Mouse (Mus musculus): ENCODE measurements around the gene Rpia. TPM values are rescaled to one million over a fixed set of nuclear protein-coding genes. Genes with fewer than 3 reads are reported as not detected.

Gene Rpia
- polyA plus RNA-seq, 1 experiment from 2014 or later, result 6.1 TPM

DNA sequence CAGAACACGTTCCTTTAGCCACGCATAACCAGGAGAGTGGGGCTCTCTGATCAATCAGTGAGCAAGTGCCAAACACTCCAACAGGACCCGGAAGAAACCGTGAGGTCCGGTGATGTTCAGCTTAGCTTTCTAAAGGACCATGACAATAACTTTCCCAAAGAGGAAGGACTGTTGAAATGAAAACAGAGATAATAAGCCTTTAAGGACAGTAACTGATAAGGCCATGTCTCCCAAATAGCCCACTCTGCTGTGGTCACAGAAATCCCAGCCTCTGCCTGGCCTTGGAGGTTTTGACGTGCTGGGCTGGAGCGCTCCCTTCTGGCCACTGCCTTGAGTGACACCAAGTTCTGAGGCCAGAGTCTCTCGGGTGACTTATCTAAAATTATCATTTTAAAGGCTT is 39.7 kb downstream of the Rpia start:
- no peak for DNase-seq (ENCODE audit: low spot score)
- Histone ChIP-seq H3K27me3 (replicated peaks; ENCODE audit: control insufficient read depth, insufficient read depth, low read length) (no peaks in the 10 kb centered on the region), H3K4me2 (ENCODE audit: low read length) (no peak overlapping the region), H3K9me3 (ENCODE audit: control insufficient read depth, low read length) (no peaks in the 10 kb centered on the region), H3K36me3 (ENCODE audit: control insufficient read depth, insufficient read depth, low read length) (no peaks in the 10 kb centered on the region), H3K27ac (ENCODE audit: low read depth) (no peak overlapping the region), H3K4me1 (replicated peaks; ENCODE audit: control insufficient read depth, insufficient read depth, low read length) (no peaks in the 10 kb centered on the region), H3K4me3 (ENCODE audit: low read depth, low read length) (no peak overlapping the region), H3K9ac (ENCODE audit: low read length) (no peak overlapping the region)
- ATAC-seq (replicated peaks; ENCODE audit: low FRiP score, low TSS enrichment, low read depth), result no peak
- 56% methylated on average over 8 of the region's 8 CpGs for WGBS

DNA sequence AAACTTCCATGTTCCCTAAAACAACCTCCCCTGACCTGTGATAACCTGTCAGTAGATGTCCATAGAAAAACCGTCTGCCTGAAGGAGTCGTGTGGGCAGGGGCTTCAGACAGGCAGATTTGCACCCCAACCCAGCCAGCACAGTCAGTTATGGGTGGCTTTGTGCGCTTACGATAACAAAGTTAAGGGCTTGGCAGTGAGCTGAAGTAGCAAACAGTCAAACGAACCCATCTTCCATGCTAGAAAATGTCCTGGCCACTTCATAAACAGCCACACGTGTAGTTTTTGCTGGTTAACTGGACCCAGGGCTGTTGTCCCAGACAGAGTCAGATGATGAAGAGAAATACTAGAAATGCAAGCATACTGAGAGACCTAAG is 40.1 kb downstream of the Rpia start:
- no peak overlapping the region for H3K4me3 ChIP-seq (ENCODE audit: low read depth, low read length)
- H3K9ac ChIP-seq (ENCODE audit: low read length), result no peak overlapping the region
- no peaks in the 10 kb centered on the region for H3K4me1 ChIP-seq (replicated peaks; ENCODE audit: control insufficient read depth, insufficient read depth, low read length)
- no peaks in the 10 kb centered on the region for H3K9me3 ChIP-seq (ENCODE audit: control insufficient read depth, low read length)
- no peaks in the 10 kb centered on the region for H3K36me3 ChIP-seq (ENCODE audit: control insufficient read depth, insufficient read depth, low read length)
- DNase-seq (ENCODE audit: low spot score) (no peak), ATAC-seq (replicated peaks; ENCODE audit: low FRiP score, low TSS enrichment, low read depth) (no peak)
- no peak overlapping the region for H3K4me2 ChIP-seq (ENCODE audit: low read length)
- no peak overlapping the region for H3K27ac ChIP-seq (ENCODE audit: low read depth)
- WGBS, result 65% methylated on average over 6 of the region's 6 CpGs
- no peaks in the 10 kb centered on the region for H3K27me3 ChIP-seq (replicated peaks; ENCODE audit: control insufficient read depth, insufficient read depth, low read length)

DNA sequence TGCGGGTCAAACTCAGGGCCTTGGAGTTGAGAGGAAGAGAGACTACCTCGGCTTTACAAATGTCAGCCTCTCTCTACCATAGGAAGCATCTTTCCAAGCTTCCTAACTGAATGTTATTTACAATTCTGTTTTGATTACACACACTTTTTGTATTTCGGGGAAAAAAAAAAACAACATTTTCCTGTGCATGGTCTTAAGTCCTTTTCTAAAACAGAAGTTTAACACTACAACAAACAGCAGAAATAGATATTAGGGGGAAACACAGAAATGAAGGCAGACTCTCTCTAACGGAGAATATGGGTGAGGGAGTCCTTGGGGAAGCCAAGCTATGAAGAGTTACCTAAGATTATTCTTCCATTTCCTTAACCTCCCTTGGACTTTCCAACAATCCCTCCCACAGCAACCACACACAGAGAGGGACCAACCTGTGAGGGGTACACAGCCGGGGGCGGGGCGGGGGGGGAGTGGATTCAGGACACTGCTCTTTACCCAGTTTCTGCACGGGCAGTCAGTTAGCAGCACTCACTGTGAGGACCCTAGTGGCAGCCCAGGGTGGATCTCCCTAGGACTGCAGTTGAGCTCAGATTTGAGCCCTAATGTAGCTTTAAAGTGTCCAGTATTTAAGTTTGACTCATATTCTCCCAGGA is 40.7 kb downstream of the Rpia start:
- Histone ChIP-seq H3K9ac (ENCODE audit: low read length) (no peak overlapping the region), H3K27ac (ENCODE audit: low read depth) (no peak overlapping the region), H3K4me3 (ENCODE audit: low read depth, low read length) (no peak overlapping the region), H3K27me3 (replicated peaks; ENCODE audit: control insufficient read depth, insufficient read depth, low read length) (no peaks in the 10 kb centered on the region), H3K4me2 (ENCODE audit: low read length) (no peak overlapping the region), H3K9me3 (ENCODE audit: control insufficient read depth, low read length) (no peaks in the 10 kb centered on the region), H3K4me1 (replicated peaks; ENCODE audit: control insufficient read depth, insufficient read depth, low read length) (no peaks in the 10 kb centered on the region), H3K36me3 (ENCODE audit: control insufficient read depth, insufficient read depth, low read length) (no peaks in the 10 kb centered on the region)
- ATAC-seq (replicated peaks; ENCODE audit: low FRiP score, low TSS enrichment, low read depth), result no peak
- no peak for DNase-seq (ENCODE audit: low spot score)
- 69% methylated on average over 8 of the region's 8 CpGs for WGBS

DNA sequence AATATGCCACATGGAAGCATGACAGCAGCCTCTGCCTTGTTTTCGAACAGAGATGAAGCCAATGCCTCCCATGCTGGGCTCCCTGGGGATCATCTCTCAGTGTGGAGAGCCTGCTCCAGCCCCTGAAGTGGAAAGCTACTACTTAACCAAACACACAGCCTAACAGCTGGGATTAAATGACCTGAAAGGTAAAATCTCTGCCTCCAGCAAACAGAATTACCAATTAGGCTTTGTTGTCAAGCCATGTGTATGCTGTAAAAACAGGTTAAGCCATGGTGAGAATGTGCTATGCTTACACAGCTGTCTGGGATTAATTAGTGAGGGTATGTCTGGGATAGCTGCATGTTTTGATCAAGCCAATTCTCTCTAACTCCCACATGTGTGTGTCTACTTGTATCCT is 42.3 kb downstream of the Rpia start:
- H3K4me3 ChIP-seq (ENCODE audit: low read depth, low read length), result no peak overlapping the region
- ATAC-seq (replicated peaks; ENCODE audit: low FRiP score, low TSS enrichment, low read depth) (no peak), DNase-seq (ENCODE audit: low spot score) (no peak)
- H3K4me1 ChIP-seq (replicated peaks; ENCODE audit: control insufficient read depth, insufficient read depth, low read length), result no peaks in the 10 kb centered on the region
- no peaks in the 10 kb centered on the region for H3K36me3 ChIP-seq (ENCODE audit: control insufficient read depth, insufficient read depth, low read length)
- H3K9ac ChIP-seq (ENCODE audit: low read length), result no peak overlapping the region
- no peaks in the 10 kb centered on the region for H3K9me3 ChIP-seq (ENCODE audit: control insufficient read depth, low read length)
- no peak overlapping the region for H3K27ac ChIP-seq (ENCODE audit: low read depth)
- WGBS, result 74% methylated on average over 1 of the region's 1 CpGs
- no peaks in the 10 kb centered on the region for H3K27me3 ChIP-seq (replicated peaks; ENCODE audit: control insufficient read depth, insufficient read depth, low read length)
- H3K4me2 ChIP-seq (ENCODE audit: low read length), result no peak overlapping the region

DNA sequence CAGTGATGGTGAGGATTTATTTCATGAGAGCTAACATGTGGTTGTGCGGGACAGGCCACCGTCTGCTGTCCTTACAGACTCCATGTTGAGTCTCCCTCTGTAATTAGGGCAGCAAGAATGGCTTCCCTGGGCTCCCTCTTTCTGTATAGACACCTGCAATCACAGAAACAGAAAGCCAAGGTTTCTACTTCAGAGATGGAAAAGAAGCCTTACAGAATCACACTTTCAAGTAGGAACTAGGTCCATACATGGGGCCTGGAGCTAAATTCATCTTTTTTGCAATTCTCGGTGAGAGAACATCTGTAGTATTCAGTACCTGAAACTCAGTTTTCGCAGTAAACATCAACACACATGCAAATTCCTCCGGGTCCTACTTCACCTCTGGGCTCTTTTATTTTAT is 44.3 kb downstream of the Rpia start:
- H3K4me1 ChIP-seq (replicated peaks; ENCODE audit: control insufficient read depth, insufficient read depth, low read length), result no peaks in the 10 kb centered on the region
- no peaks in the 10 kb centered on the region for H3K36me3 ChIP-seq (ENCODE audit: control insufficient read depth, insufficient read depth, low read length)
- H3K4me2 ChIP-seq (ENCODE audit: low read length), result no peak overlapping the region
- WGBS, result 91% methylated on average over 5 of the region's 5 CpGs
- no peak overlapping the region for H3K9ac ChIP-seq (ENCODE audit: low read length)
- ATAC-seq (replicated peaks; ENCODE audit: low FRiP score, low TSS enrichment, low read depth) (no peak), DNase-seq (ENCODE audit: low spot score) (no peak)
- H3K9me3 ChIP-seq (ENCODE audit: control insufficient read depth, low read length), result no peaks in the 10 kb centered on the region
- H3K4me3 ChIP-seq (ENCODE audit: low read depth, low read length), result no peak overlapping the region
- H3K27ac ChIP-seq (ENCODE audit: low read depth), result no peak overlapping the region
- no peaks in the 10 kb centered on the region for H3K27me3 ChIP-seq (replicated peaks; ENCODE audit: control insufficient read depth, insufficient read depth, low read length)

DNA sequence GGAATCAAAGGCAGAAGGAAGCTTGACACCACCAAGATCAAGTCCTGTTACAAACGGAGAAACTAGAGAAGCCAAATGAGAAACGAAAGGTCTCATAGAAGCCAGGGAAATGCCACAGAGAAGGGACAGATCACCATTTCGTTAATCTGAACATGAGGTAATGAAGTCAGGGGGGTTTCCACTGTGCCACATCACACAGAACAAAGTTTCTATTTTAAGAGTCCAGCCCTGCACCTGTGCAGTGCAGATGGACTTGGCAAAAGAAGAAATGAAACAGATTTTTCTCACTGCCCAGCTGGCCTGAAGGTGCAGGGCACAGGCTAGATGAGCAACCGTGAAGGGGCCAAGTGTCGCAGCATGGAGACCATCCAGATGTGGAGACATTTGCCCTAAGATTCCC is 48.1 kb downstream of the Rpia start:
- no peaks in the 10 kb centered on the region for H3K36me3 ChIP-seq (ENCODE audit: control insufficient read depth, insufficient read depth, low read length)
- 80% methylated on average over 5 of the region's 5 CpGs for WGBS
- no peaks in the 10 kb centered on the region for H3K9me3 ChIP-seq (ENCODE audit: control insufficient read depth, low read length)
- ATAC-seq (replicated peaks; ENCODE audit: low FRiP score, low TSS enrichment, low read depth) (no peak), DNase-seq (ENCODE audit: low spot score) (no peak)
- H3K27ac ChIP-seq (ENCODE audit: low read depth), result no peak overlapping the region
- H3K4me2 ChIP-seq (ENCODE audit: low read length), result no peak overlapping the region
- no peak overlapping the region for H3K9ac ChIP-seq (ENCODE audit: low read length)
- H3K4me3 ChIP-seq (ENCODE audit: low read depth, low read length), result no peak overlapping the region
- H3K4me1 ChIP-seq (replicated peaks; ENCODE audit: control insufficient read depth, insufficient read depth, low read length), result no peaks in the 10 kb centered on the region
- H3K27me3 ChIP-seq (replicated peaks; ENCODE audit: control insufficient read depth, insufficient read depth, low read length), result no peaks in the 10 kb centered on the region

DNA sequence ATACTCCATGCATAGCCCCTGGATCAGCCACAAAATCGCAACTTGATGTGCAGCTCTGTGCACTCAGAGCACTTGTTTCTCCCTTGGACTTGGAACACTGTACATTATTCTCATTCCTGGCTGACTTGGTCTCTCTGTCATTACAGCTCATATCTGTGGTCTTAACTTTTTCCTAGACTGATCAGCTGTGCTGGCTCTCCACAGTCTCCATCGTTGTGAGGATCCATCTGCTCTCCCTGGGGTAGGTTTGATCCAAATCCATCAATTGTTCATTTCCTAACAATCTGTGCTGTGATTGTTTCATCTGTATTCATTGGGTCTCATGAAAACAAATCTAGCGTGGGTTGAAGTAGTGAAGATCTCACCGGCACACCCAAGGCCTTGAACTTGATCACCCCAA is 49.2 kb downstream of the Rpia start:
- H3K4me1 ChIP-seq (replicated peaks; ENCODE audit: control insufficient read depth, insufficient read depth, low read length), result no peaks in the 10 kb centered on the region
- DNase-seq (ENCODE audit: low spot score) (no peak), ATAC-seq (replicated peaks; ENCODE audit: low FRiP score, low TSS enrichment, low read depth) (no peak)
- no peak overlapping the region for H3K4me3 ChIP-seq (ENCODE audit: low read depth, low read length)
- H3K4me2 ChIP-seq (ENCODE audit: low read length), result no peak overlapping the region
- H3K9ac ChIP-seq (ENCODE audit: low read length), result no peak overlapping the region
- H3K27ac ChIP-seq (ENCODE audit: low read depth), result no peak overlapping the region
- no peaks in the 10 kb centered on the region for H3K9me3 ChIP-seq (ENCODE audit: control insufficient read depth, low read length)
- 88% methylated on average over 4 of the region's 4 CpGs for WGBS
- H3K36me3 ChIP-seq (ENCODE audit: control insufficient read depth, insufficient read depth, low read length), result no peaks in the 10 kb centered on the region
- H3K27me3 ChIP-seq (replicated peaks; ENCODE audit: control insufficient read depth, insufficient read depth, low read length), result no peaks in the 10 kb centered on the region

DNA sequence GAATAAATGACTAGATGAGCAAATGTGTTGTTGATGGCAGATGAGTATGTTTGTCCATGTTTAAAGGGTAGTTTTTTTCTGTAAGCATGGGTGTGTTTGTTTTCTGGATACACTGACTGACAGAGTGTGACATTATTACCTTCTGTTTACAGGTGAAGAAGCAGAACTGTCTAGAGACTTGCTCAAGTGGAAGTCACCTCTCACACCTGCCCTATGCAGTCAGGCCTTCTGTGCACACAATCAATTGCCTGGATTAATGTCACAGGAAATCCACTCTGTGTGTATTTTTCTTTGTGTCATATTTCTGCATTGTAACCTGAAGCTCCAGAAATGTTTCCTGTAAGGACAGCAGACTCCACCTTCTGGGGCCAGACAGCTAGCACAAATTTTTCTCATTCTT is 51.5 kb downstream of the Rpia start:
- no peaks in the 10 kb centered on the region for H3K36me3 ChIP-seq (ENCODE audit: control insufficient read depth, insufficient read depth, low read length)
- no peak overlapping the region for H3K9ac ChIP-seq (ENCODE audit: low read length)
- no peaks in the 10 kb centered on the region for H3K4me1 ChIP-seq (replicated peaks; ENCODE audit: control insufficient read depth, insufficient read depth, low read length)
- DNase-seq (ENCODE audit: low spot score), result no peak
- no peak overlapping the region for H3K27ac ChIP-seq (ENCODE audit: low read depth)
- H3K4me3 ChIP-seq (ENCODE audit: low read depth, low read length), result no peak overlapping the region
- H3K9me3 ChIP-seq (ENCODE audit: control insufficient read depth, low read length), result no peaks in the 10 kb centered on the region
- H3K4me2 ChIP-seq (ENCODE audit: low read length), result no peak overlapping the region
- ATAC-seq (replicated peaks; ENCODE audit: low FRiP score, low TSS enrichment, low read depth), result no peak
- no peaks in the 10 kb centered on the region for H3K27me3 ChIP-seq (replicated peaks; ENCODE audit: control insufficient read depth, insufficient read depth, low read length)

DNA sequence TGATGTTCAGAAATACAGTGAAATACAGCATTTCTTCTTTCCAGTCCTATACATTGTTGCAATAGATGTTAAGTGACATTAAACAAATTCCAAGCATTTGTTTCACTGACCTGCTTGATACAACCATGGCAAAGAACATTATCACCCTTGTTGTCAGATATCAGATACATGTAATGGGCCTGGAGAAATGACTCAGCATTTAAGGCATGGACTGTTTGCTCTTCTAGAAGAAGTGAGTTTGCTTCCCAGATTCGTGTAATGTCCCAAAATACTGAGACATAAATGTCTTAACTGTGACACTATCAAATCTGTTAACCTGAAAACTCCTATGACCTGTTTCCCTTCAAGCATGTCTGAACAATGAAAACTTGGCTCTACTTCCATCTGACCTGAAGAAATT is 52.6 kb downstream of the Rpia start:
- Histone ChIP-seq H3K4me1 (replicated peaks; ENCODE audit: control insufficient read depth, insufficient read depth, low read length) (no peaks in the 10 kb centered on the region), H3K9me3 (ENCODE audit: control insufficient read depth, low read length) (no peaks in the 10 kb centered on the region), H3K27me3 (replicated peaks; ENCODE audit: control insufficient read depth, insufficient read depth, low read length) (no peaks in the 10 kb centered on the region), H3K4me2 (ENCODE audit: low read length) (no peak overlapping the region), H3K9ac (ENCODE audit: low read length) (no peak overlapping the region), H3K27ac (ENCODE audit: low read depth) (no peak overlapping the region), H3K36me3 (ENCODE audit: control insufficient read depth, insufficient read depth, low read length) (no peaks in the 10 kb centered on the region), H3K4me3 (ENCODE audit: low read depth, low read length) (no peak overlapping the region)
- WGBS, result 62% methylated on average over 1 of the region's 1 CpGs
- ATAC-seq (replicated peaks; ENCODE audit: low FRiP score, low TSS enrichment, low read depth) (no peak), DNase-seq (ENCODE audit: low spot score) (no peak)
